Mouse (Mus musculus) limb, embryonic 10.5 days (tissue): Measurements from ENCODE around the gene Clca1. TPM values are rescaled to one million over a fixed set of nuclear protein-coding genes. Genes with fewer than 3 reads are reported as not detected.
"Not testable (repeated sequence)": the region's sequence is repeated elsewhere in the genome, so short reads cannot be mapped to it uniquely, and the experiment has no call there.

Experiments
- DNase-seq: peaks from one replicate; pipeline ENCODE4 v3.0.0-alpha.2; 2017; ENCODE audit warnings: low spot score
- H3K27ac ChIP-seq: fragments of 300-500 bp; sonication (generic); 2 replicates; pipeline ENCODE4 v1.5.1; 2016; ENCODE audit warnings: mild to moderate bottlenecking
- H3K27me3 ChIP-seq: fragments of 300-500 bp; sonication (generic); 2 replicates; pipeline ENCODE4 v1.6.1; 2016; ENCODE audit warnings: low read depth, mild to moderate bottlenecking; ENCODE audit not compliant: poor library complexity, severe bottlenecking
- H3K36me3 ChIP-seq: fragments of 300-500 bp; sonication (generic); 2 replicates; pipeline ENCODE4 v1.6.1; 2016; ENCODE audit warnings: mild to moderate bottlenecking, moderate library complexity
- H3K4me1 ChIP-seq: fragments of 300-500 bp; sonication (generic); 2 replicates; pipeline ENCODE4 v1.6.1; 2016
- H3K4me3 ChIP-seq: fragments of 300-500 bp; sonication (generic); 2 replicates; pipeline ENCODE4 v1.5.1; 2016; ENCODE audit warnings: mild to moderate bottlenecking, moderate library complexity
- H3K9me3 ChIP-seq: fragments of 300-500 bp; sonication (generic); replicated peaks from 2 replicates; pipeline ENCODE4 v1.6.1; 2016; ENCODE audit warnings: mild to moderate bottlenecking
- WGBS: fragments of 180-500 bp; shearing (Covaris S2); methylation state at CpG from one replicate; pipeline ENCODE4 v1.1.7; 2016; 5-methylcytosine and 5-hydroxymethylcytosine counted together
- polyA plus RNA-seq: library from polyadenylated mRNA; unstranded; fragments of >200 nt; fragmentation: Nextera tagmentation; extraction: Ambion mirVana; gene quantifications from 2 replicates; pipeline ENCODE4 v1.2.1, GENCODE M21; 2016

The Clca1 gene
- 0.59 and 0.85 TPM in 2 replicates for polyA plus RNA-seq

- H3K4me1 ChIP-seq: no peaks in the 10 kb centered on the region
- H3K27me3 ChIP-seq: no peaks in the 10 kb centered on the region
- H3K4me3 ChIP-seq: no peak within 1 kb of the TSS
- DNase-seq: no peak
- H3K27ac ChIP-seq: no peak within 1 kb of the TSS
- no peaks in the 10 kb centered on the region for H3K9me3 ChIP-seq
- H3K36me3 ChIP-seq: no peaks in the 10 kb centered on the region
These were observed at the start of gene Clca1 for GRCm38 (mm10) chr3:145032676-145033075. Gene Clca1 (minus strand): TSS chr3:145032776.

- no peak for DNase-seq
- no peak overlapping the region for H3K27ac ChIP-seq
- 87% methylated on average over 8 of the region's 8 CpGs for WGBS
- H3K36me3 ChIP-seq: no peaks in the 10 kb centered on the region
- H3K4me3 ChIP-seq: no peak overlapping the region
- no peaks in the 10 kb centered on the region for H3K4me1 ChIP-seq
- H3K9me3 ChIP-seq: no peaks in the 10 kb centered on the region
- H3K27me3 ChIP-seq: no peaks in the 10 kb centered on the region
These were observed 48.3 kb upstream of the Clca1 start for GRCm38 (mm10) chr3:145080904-145081303.

- H3K4me1 ChIP-seq: no peaks in the 10 kb centered on the region
- H3K36me3 ChIP-seq: no peaks in the 10 kb centered on the region
- H3K27me3 ChIP-seq: no peaks in the 10 kb centered on the region
- no peak overlapping the region for H3K27ac ChIP-seq
- DNase-seq: no peak
- 93% methylated on average over 6 of the region's 6 CpGs for WGBS
- H3K9me3 ChIP-seq: no peaks in the 10 kb centered on the region
- H3K4me3 ChIP-seq: no peak overlapping the region
These were observed 45.8 kb upstream of the Clca1 start for GRCm38 (mm10) chr3:145078405-145078804.

- no peaks in the 10 kb centered on the region for H3K36me3 ChIP-seq
- no peak for DNase-seq
- no peaks in the 10 kb centered on the region for H3K27me3 ChIP-seq
- H3K9me3 ChIP-seq: no peaks in the 10 kb centered on the region
- no peak overlapping the region for H3K4me3 ChIP-seq
- WGBS: 92% methylated on average over 3 of the region's 3 CpGs
- no peak overlapping the region for H3K27ac ChIP-seq
- no peaks in the 10 kb centered on the region for H3K4me1 ChIP-seq
These were observed 39.8 kb upstream of the Clca1 start for GRCm38 (mm10) chr3:145072339-145072738.

- Histone ChIP-seq H3K27ac (no peak overlapping the region), H3K27me3 (no peaks in the 10 kb centered on the region), H3K36me3 (no peaks in the 10 kb centered on the region), H3K4me1 (no peaks in the 10 kb centered on the region), H3K4me3 (no peak overlapping the region), H3K9me3 (no peaks in the 10 kb centered on the region)
- DNase-seq: no peak
- 89% methylated on average over 4 of the region's 4 CpGs for WGBS
These were observed 36.4 kb upstream of the Clca1 start for GRCm38 (mm10) chr3:145068964-145069363.

- not testable (repeated sequence) for H3K27ac ChIP-seq, H3K4me3 ChIP-seq, H3K4me1 ChIP-seq, H3K27me3 ChIP-seq, H3K36me3 ChIP-seq, DNase-seq, H3K9me3 ChIP-seq
- 95% methylated on average over 3 of the region's 3 CpGs for WGBS
These were observed 22.6 kb upstream of the Clca1 start for GRCm38 (mm10) chr3:145055138-145055537.

- Histone ChIP-seq H3K4me3 (no peak overlapping the region), H3K4me1 (no peaks in the 10 kb centered on the region), H3K27ac (no peak overlapping the region), H3K27me3 (no peaks in the 10 kb centered on the region), H3K9me3 (no peaks in the 10 kb centered on the region), H3K36me3 (no peaks in the 10 kb centered on the region)
- 78% methylated on average over 3 of the region's 3 CpGs for WGBS
- no peak for DNase-seq
These were observed 17.2 kb upstream of the Clca1 start for GRCm38 (mm10) chr3:145049820-145050219.

GRCm38 (mm10) chr3:145038813-145039212 is 6.2 kb upstream of the Clca1 start:
- WGBS: 64% methylated on average over 3 of the region's 3 CpGs
- no peak for DNase-seq
- Histone ChIP-seq H3K27me3 (no peaks in the 10 kb centered on the region), H3K4me3 (no peak overlapping the region), H3K27ac (no peak overlapping the region), H3K4me1 (no peaks in the 10 kb centered on the region), H3K9me3 (no peaks in the 10 kb centered on the region), H3K36me3 (no peaks in the 10 kb centered on the region)

GRCm38 (mm10) chr3:145028036-145028435 is 4.5 kb downstream of the Clca1 start:
- Histone ChIP-seq H3K27me3 (no peaks in the 10 kb centered on the region), H3K4me3 (no peak overlapping the region), H3K36me3 (no peaks in the 10 kb centered on the region), H3K27ac (no peak overlapping the region), H3K4me1 (no peaks in the 10 kb centered on the region), H3K9me3 (no peaks in the 10 kb centered on the region)
- WGBS: 71% methylated on average over 3 of the region's 3 CpGs
- DNase-seq: no peak

GRCm38 (mm10) chr3:145026750-145027149 is 5.8 kb downstream of the Clca1 start:
- Histone ChIP-seq H3K27ac (no peak overlapping the region), H3K4me1 (no peaks in the 10 kb centered on the region), H3K9me3 (no peaks in the 10 kb centered on the region), H3K36me3 (no peaks in the 10 kb centered on the region), H3K4me3 (no peak overlapping the region), H3K27me3 (no peaks in the 10 kb centered on the region)
- peak; percentile 62 for DNase-seq
- WGBS: 33% methylated on average over 3 of the region's 3 CpGs

GRCm38 (mm10) chr3:145017807-145018206 is 14.8 kb downstream of the Clca1 start:
- no peak for DNase-seq
- H3K4me3 ChIP-seq: no peak overlapping the region
- WGBS: 66% methylated on average over 3 of the region's 3 CpGs
- H3K9me3 ChIP-seq: no peaks in the 10 kb centered on the region
- H3K27ac ChIP-seq: no peak overlapping the region
- no peaks in the 10 kb centered on the region for H3K27me3 ChIP-seq
- no peaks in the 10 kb centered on the region for H3K4me1 ChIP-seq
- no peaks in the 10 kb centered on the region for H3K36me3 ChIP-seq

- H3K27me3 ChIP-seq: no peaks in the 10 kb centered on the region
- no peak overlapping the region for H3K4me3 ChIP-seq
- H3K27ac ChIP-seq: no peak overlapping the region
- DNase-seq: no peak
- WGBS: 39% methylated on average over 5 of the region's 5 CpGs
- H3K9me3 ChIP-seq: no peaks in the 10 kb centered on the region
- H3K4me1 ChIP-seq: no peaks in the 10 kb centered on the region
- H3K36me3 ChIP-seq: no peaks in the 10 kb centered on the region
These were observed 28.2 kb downstream of the Clca1 start for GRCm38 (mm10) chr3:145004422-145004821.

GRCm38 (mm10) chr3:145000912-145001311 is 31.7 kb downstream of the Clca1 start:
- Histone ChIP-seq H3K27me3 (no peaks in the 10 kb centered on the region), H3K9me3 (no peaks in the 10 kb centered on the region), H3K4me1 (no peaks in the 10 kb centered on the region), H3K36me3 (no peaks in the 10 kb centered on the region), H3K27ac (no peak overlapping the region), H3K4me3 (no peak overlapping the region)
- 67% methylated on average over 1 of the region's 1 CpGs for WGBS
- no peak for DNase-seq

GRCm38 (mm10) chr3:144993055-144993454 is 39.5 kb downstream of the Clca1 start:
- Histone ChIP-seq H3K4me3 (no peak overlapping the region), H3K9me3 (no peaks in the 10 kb centered on the region), H3K4me1 (no peaks in the 10 kb centered on the region), H3K27me3 (no peaks in the 10 kb centered on the region), H3K36me3 (no peaks in the 10 kb centered on the region), H3K27ac (no peak overlapping the region)
- WGBS: 88% methylated on average over 5 of the region's 5 CpGs
- DNase-seq: no peak
